Mouse (Mus musculus): ENCODE data around the gene Cdk5rap1. TPM values are rescaled to one million over a fixed set of nuclear protein-coding genes. Genes with fewer than 3 reads are reported as not detected.

Cdk5rap1 gene
- total RNA-seq (2014; rRNA removed) (14.3 and 14.7 TPM in 2 replicates), polyA plus RNA-seq (2015; fragmentation: Nextera tagmentation; extraction: Ambion mirVana) (6.3 and 10.4 TPM in 2 replicates)

GRCm38 (mm10) chr2:154372842-154373500 lies at the start of gene Cdk5rap1:
Gene Cdk5rap1, minus strand, starts transcription at chr2:154373010.
- ATAC-seq: peak; percentile 36; the same call in 1 of the 2 replicates
- no peak for DNase-seq
- Histone ChIP-seq H3K9me3 (ENCODE audit: low read length) (no peaks in the 10 kb centered on the region), H3K9ac (peak within 1 kb of the TSS; percentile 94), H3K4me1 (ENCODE audit: insufficient read depth) (no peaks in the 10 kb centered on the region), H3K36me3 (ENCODE audit: insufficient read depth) (0 out of 2 replicates have a peak, but pooled peaks cover 21% of the 10 kb centered on the region), H3K4me3 (ENCODE audit: low read depth, low read length) (peak within 1 kb of the TSS; percentile 90), H3K27me3 (ENCODE audit: insufficient read depth, low read length) (no peaks in the 10 kb centered on the region), H3K4me2 (ENCODE audit: low read depth) (peak within 1 kb of the TSS; percentile 79), H3K27ac (ENCODE audit: low read depth, low read length) (peak within 1 kb of the TSS; percentile 83)
- 9% methylated on average over 9 of the region's 9 CpGs for WGBS
- TF ChIP-seq CTCF (IDR thresholded peaks at IDR 0.05; ENCODE audit: low read depth): no peak

GRCm38 (mm10) chr2:154422181-154422580 lies 49.4 kb upstream of the Cdk5rap1 start:
- Histone ChIP-seq H3K9ac (no peak overlapping the region), H3K9me3 (ENCODE audit: low read length) (no peaks in the 10 kb centered on the region), H3K4me1 (ENCODE audit: insufficient read depth) (peaks cover 8% of the 10 kb centered on the region), H3K4me3 (ENCODE audit: low read depth, low read length) (no peak overlapping the region), H3K27ac (ENCODE audit: low read depth, low read length) (peak overlapping the region; percentile 73), H3K4me2 (ENCODE audit: low read depth) (no peak overlapping the region), H3K36me3 (ENCODE audit: insufficient read depth) (no peaks in the 10 kb centered on the region), H3K27me3 (ENCODE audit: insufficient read depth, low read length) (no peaks in the 10 kb centered on the region)
- no peak for ATAC-seq
- no peak for DNase-seq
- 54% methylated on average over 5 of the region's 5 CpGs for WGBS
- TF ChIP-seq CTCF (IDR thresholded peaks at IDR 0.05; ENCODE audit: low read depth): no peak

GRCm38 (mm10) chr2:154420942-154421731 lies 48.3 kb upstream of the Cdk5rap1 start:
- Histone ChIP-seq H3K27me3 (ENCODE audit: insufficient read depth, low read length) (no peaks in the 10 kb centered on the region), H3K27ac (ENCODE audit: low read depth, low read length) (peak overlapping the region; percentile 73), H3K9me3 (ENCODE audit: low read length) (no peaks in the 10 kb centered on the region), H3K4me1 (ENCODE audit: insufficient read depth) (peaks cover 5% of the 10 kb centered on the region; the same call in 1 of the 2 replicates), H3K4me3 (ENCODE audit: low read depth, low read length) (no peak overlapping the region), H3K36me3 (ENCODE audit: insufficient read depth) (no peaks in the 10 kb centered on the region), H3K9ac (no peak overlapping the region), H3K4me2 (ENCODE audit: low read depth) (no peak overlapping the region)
- TF ChIP-seq CTCF (IDR thresholded peaks at IDR 0.05; ENCODE audit: low read depth): no peak
- DNase-seq (peak; percentile 73), ATAC-seq (peak; percentile 86)
- 20% methylated on average over 7 of the region's 7 CpGs for WGBS

GRCm38 (mm10) chr2:154419631-154420515 lies 47.1 kb upstream of the Cdk5rap1 start:
- DNase-seq (no peak), ATAC-seq (peak; percentile 54)
- Histone ChIP-seq H3K9ac (no peak overlapping the region), H3K4me2 (ENCODE audit: low read depth) (no peak overlapping the region), H3K9me3 (ENCODE audit: low read length) (no peaks in the 10 kb centered on the region), H3K27me3 (ENCODE audit: insufficient read depth, low read length) (no peaks in the 10 kb centered on the region), H3K4me1 (ENCODE audit: insufficient read depth) (peaks cover 5% of the 10 kb centered on the region; the same call in 1 of the 2 replicates), H3K27ac (ENCODE audit: low read depth, low read length) (peak overlapping the region; percentile 70), H3K4me3 (ENCODE audit: low read depth, low read length) (no peak overlapping the region), H3K36me3 (ENCODE audit: insufficient read depth) (no peaks in the 10 kb centered on the region)
- 24% methylated on average over 9 of the region's 9 CpGs for WGBS
- peak; percentile 22 for TF ChIP-seq CTCF (IDR thresholded peaks at IDR 0.05; ENCODE audit: low read depth)

GRCm38 (mm10) chr2:154418001-154418400 lies 45.2 kb upstream of the Cdk5rap1 start:
- no peak for TF ChIP-seq CTCF (IDR thresholded peaks at IDR 0.05; ENCODE audit: low read depth)
- DNase-seq: no peak
- ATAC-seq: no peak
- no peaks in the 10 kb centered on the region for H3K9me3 ChIP-seq (ENCODE audit: low read length)
- H3K4me2 ChIP-seq (ENCODE audit: low read depth): no peak overlapping the region
- peaks cover 5% of the 10 kb centered on the region; the same call in 1 of the 2 replicates for H3K4me1 ChIP-seq (ENCODE audit: insufficient read depth)
- no peak overlapping the region for H3K4me3 ChIP-seq (ENCODE audit: low read depth, low read length)
- no peak overlapping the region for H3K9ac ChIP-seq
- no peaks in the 10 kb centered on the region for H3K36me3 ChIP-seq (ENCODE audit: insufficient read depth)
- H3K27ac ChIP-seq (ENCODE audit: low read depth, low read length): no peak overlapping the region
- H3K27me3 ChIP-seq (ENCODE audit: insufficient read depth, low read length): no peaks in the 10 kb centered on the region
- WGBS: 94% methylated on average over 7 of the region's 7 CpGs

- Histone ChIP-seq H3K27ac (ENCODE audit: low read depth, low read length) (no peak overlapping the region), H3K36me3 (ENCODE audit: insufficient read depth) (no peaks in the 10 kb centered on the region), H3K4me2 (ENCODE audit: low read depth) (no peak overlapping the region), H3K9me3 (ENCODE audit: low read length) (no peaks in the 10 kb centered on the region), H3K4me1 (ENCODE audit: insufficient read depth) (peaks cover 5% of the 10 kb centered on the region; the same call in 1 of the 2 replicates), H3K4me3 (ENCODE audit: low read depth, low read length) (no peak overlapping the region), H3K27me3 (ENCODE audit: insufficient read depth, low read length) (no peaks in the 10 kb centered on the region), H3K9ac (no peak overlapping the region)
- peak; percentile 84 for DNase-seq
- no peak for ATAC-seq
- TF ChIP-seq CTCF (IDR thresholded peaks at IDR 0.05; ENCODE audit: low read depth): peak; percentile 84
- 12% methylated on average over 3 of the region's 3 CpGs for WGBS
Measured at GRCm38 (mm10) chr2:154417107-154417506, 44.3 kb upstream of the Cdk5rap1 start.

All from forebrain, postnatal 0 days (tissue).